Mouse (Mus musculus) kidney, embryonic 16.5 days (tissue): Measurements from ENCODE around the gene Gm43517. TPM values are rescaled to one million over a fixed set of nuclear protein-coding genes. Genes with fewer than 3 reads are reported as not detected.

ENCODE experiments used
- ATAC-seq: fragments of 200-750 bp; cut with Nextera tagmentation; 2 replicates; pipeline ENCODE4 v1.8.0; 2017; ENCODE audit warnings: moderate TSS enrichment; ENCODE audit not compliant: low FRiP score, low TSS enrichment
- H3K27ac ChIP-seq: fragments of 300-500 bp; sonication (generic); 2 replicates; pipeline ENCODE4 v1.5.1; 2014; ENCODE audit warnings: low read length
- H3K27me3 ChIP-seq: fragments of 300-500 bp; sonication (generic); 2 replicates; pipeline ENCODE4 v1.6.1; 2014; ENCODE audit warnings: low read length, control low read depth, mixed read lengths; ENCODE audit not compliant: insufficient read depth
- H3K36me3 ChIP-seq: fragments of 300-500 bp; sonication (generic); 2 replicates; pipeline ENCODE4 v1.6.1; 2014; ENCODE audit warnings: low read length, control low read depth, mixed read lengths; ENCODE audit not compliant: insufficient read depth
- H3K4me1 ChIP-seq: fragments of 300-500 bp; sonication (generic); 2 replicates; pipeline ENCODE4 v1.6.1; 2014; ENCODE audit warnings: low read length, control low read depth, mixed read lengths; ENCODE audit not compliant: insufficient read depth
- H3K4me2 ChIP-seq: fragments of 300-500 bp; sonication (generic); replicated peaks from 2 replicates; pipeline ENCODE4 v1.6.1; 2014; ENCODE audit warnings: low read depth, low read length
- H3K4me3 ChIP-seq: fragments of 300-500 bp; sonication (generic); 2 replicates; pipeline ENCODE4 v1.5.1; 2014; ENCODE audit warnings: mild to moderate bottlenecking, low read length
- H3K9ac ChIP-seq: fragments of 300-500 bp; sonication (generic); replicated peaks from 2 replicates; pipeline ENCODE4 v1.6.1; 2014; ENCODE audit warnings: low read length
- H3K9me3 ChIP-seq: fragments of 300-500 bp; sonication (generic); 2 replicates; pipeline ENCODE4 v1.6.1; 2016; ENCODE audit warnings: low read length, control low read depth
- WGBS: fragments of 180-500 bp; shearing (Covaris S2); extraction: QIAGEN DNeasy Blood & Tissue Kit; methylation state at CpG from one replicate; pipeline ENCODE4 v1.1.7; 2014; 5-methylcytosine and 5-hydroxymethylcytosine counted together
- polyA plus RNA-seq: library from polyadenylated mRNA; unstranded; fragments of >200 nt; fragmentation: Nextera tagmentation; extraction: Ambion mirVana; gene quantifications from 2 replicates; pipeline ENCODE4 v1.2.1, GENCODE M21; 2015

Gene Gm43517
- polyA plus RNA-seq, 1 experiment from 2014 or later, result not detected

- no peaks in the 10 kb centered on the region for H3K36me3 ChIP-seq
- peaks cover 71% of the 10 kb centered on the region for H3K27me3 ChIP-seq
- no peak for ATAC-seq
- no peak overlapping the region for H3K4me3 ChIP-seq
- H3K9me3 ChIP-seq, result no peaks in the 10 kb centered on the region
- no peak overlapping the region for H3K9ac ChIP-seq
- 14% methylated on average over 3 of the region's 3 CpGs for WGBS
- no peak overlapping the region for H3K4me2 ChIP-seq
- no peak overlapping the region for H3K27ac ChIP-seq
- no peaks in the 10 kb centered on the region for H3K4me1 ChIP-seq
Observed at GRCm38 (mm10) chr12:49393639-49394038, 8.7 kb downstream of the Gm43517 start.

- H3K27me3 ChIP-seq, result peaks cover 74% of the 10 kb centered on the region
- WGBS, result 6% methylated on average over 1 of the region's 1 CpGs
- no peak overlapping the region for H3K4me3 ChIP-seq
- H3K36me3 ChIP-seq, result no peaks in the 10 kb centered on the region
- H3K27ac ChIP-seq, result no peak overlapping the region
- no peaks in the 10 kb centered on the region for H3K4me1 ChIP-seq
- ATAC-seq, result no peak
- H3K9ac ChIP-seq, result no peak overlapping the region
- H3K4me2 ChIP-seq, result no peak overlapping the region
- no peaks in the 10 kb centered on the region for H3K9me3 ChIP-seq
Observed at GRCm38 (mm10) chr12:49394181-49394580, 9.2 kb downstream of the Gm43517 start.

DNA sequence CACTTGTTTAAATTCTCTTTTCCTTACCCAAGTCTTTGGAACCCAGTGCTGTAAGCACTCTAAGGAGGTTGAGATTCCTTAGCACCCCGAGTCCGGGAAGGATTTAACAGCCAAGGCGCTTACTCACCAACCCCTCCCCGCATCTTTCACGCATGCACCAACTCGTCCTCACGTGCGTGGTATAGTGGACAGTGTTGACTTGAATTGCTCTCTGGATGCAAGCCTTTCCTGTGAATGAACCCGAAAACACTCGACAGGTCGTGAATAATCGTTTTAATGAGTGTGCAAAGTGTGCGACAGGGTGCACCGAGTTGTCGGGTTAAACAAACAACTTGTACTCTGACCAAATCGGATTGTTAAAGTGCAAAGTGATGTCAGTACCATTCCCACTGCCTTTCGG lies 9.9 kb downstream of the Gm43517 start:
- H3K9me3 ChIP-seq, result no peaks in the 10 kb centered on the region
- peaks cover 73% of the 10 kb centered on the region for H3K27me3 ChIP-seq
- H3K27ac ChIP-seq, result no peak overlapping the region
- no peak overlapping the region for H3K4me2 ChIP-seq
- no peaks in the 10 kb centered on the region for H3K4me1 ChIP-seq
- no peak overlapping the region for H3K4me3 ChIP-seq
- H3K9ac ChIP-seq, result no peak overlapping the region
- ATAC-seq, result no peak
- no peaks in the 10 kb centered on the region for H3K36me3 ChIP-seq
- WGBS, result under 1% methylated on average over 17 of the region's 17 CpGs

- no peak overlapping the region for H3K9ac ChIP-seq
- H3K4me1 ChIP-seq, result peaks cover under 1% of the 10 kb centered on the region; the same call in 1 of the 2 replicates
- WGBS, result 17% methylated on average over 2 of the region's 2 CpGs
Observed at GRCm38 (mm10) chr12:49395969-49396368, 11.0 kb downstream of the Gm43517 start.

GRCm38 (mm10) chr12:49396776-49397175 lies 11.8 kb downstream of the Gm43517 start:
- Histone ChIP-seq H3K4me3 (no peak overlapping the region), H3K4me2 (no peak overlapping the region), H3K4me1 (peaks cover 7% of the 10 kb centered on the region; the same call in 1 of the 2 replicates), H3K36me3 (no peaks in the 10 kb centered on the region), H3K9me3 (no peaks in the 10 kb centered on the region), H3K9ac (no peak overlapping the region), H3K27ac (no peak overlapping the region), H3K27me3 (peaks cover 74% of the 10 kb centered on the region)
- no peak for ATAC-seq
- WGBS, result 32% methylated on average over 1 of the region's 1 CpGs

More at GRCm38 (mm10) chr12:49395969-49396368, 11.0 kb downstream of the Gm43517 start:
- Histone ChIP-seq H3K27me3 (peaks cover 74% of the 10 kb centered on the region), H3K36me3 (no peaks in the 10 kb centered on the region), H3K4me2 (no peak overlapping the region), H3K27ac (no peak overlapping the region), H3K4me3 (no peak overlapping the region), H3K9me3 (no peaks in the 10 kb centered on the region)
- no peak for ATAC-seq

DNA sequence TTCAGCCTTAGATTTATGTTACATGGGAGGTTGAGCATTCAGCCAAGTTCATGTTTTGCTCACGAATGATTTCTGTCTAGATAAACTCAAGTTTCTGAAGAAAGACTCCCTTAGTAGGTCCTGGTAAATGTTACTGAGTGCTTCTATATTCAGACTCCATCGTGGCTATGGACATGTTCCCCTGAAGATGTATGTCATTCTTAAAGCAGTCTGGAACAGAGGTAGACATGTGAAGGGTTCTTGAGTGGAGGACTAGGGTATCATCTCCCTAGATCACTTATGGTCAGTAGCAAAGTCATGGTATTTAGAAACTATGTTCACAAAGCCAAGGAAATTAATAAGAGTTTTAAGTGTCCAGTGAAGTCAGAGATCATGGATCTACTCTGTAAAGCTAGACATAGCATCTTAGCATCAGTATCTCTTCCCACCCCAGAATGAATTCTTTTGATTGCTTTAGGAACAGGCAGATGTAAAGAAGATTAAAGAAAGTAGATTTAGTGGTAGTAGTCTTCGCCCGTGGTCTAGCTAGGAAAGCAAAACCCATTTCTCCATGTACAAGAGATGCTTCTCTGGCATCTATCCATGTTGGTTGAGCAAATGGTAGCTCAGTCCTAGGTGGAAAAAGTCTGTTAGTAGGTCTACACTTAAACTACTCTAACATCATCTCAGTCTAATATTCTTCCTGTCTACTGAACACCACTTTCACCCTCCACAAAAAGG lies 12.6 kb downstream of the Gm43517 start:
- H3K9ac ChIP-seq, result no peak overlapping the region
- H3K27ac ChIP-seq, result no peak overlapping the region
- ATAC-seq, result no peak
- peaks cover 69% of the 10 kb centered on the region for H3K27me3 ChIP-seq
- no peak overlapping the region for H3K4me2 ChIP-seq
- 19% methylated on average over 4 of the region's 4 CpGs for WGBS
- no peaks in the 10 kb centered on the region for H3K9me3 ChIP-seq
- no peak overlapping the region for H3K4me3 ChIP-seq
- peaks cover 8% of the 10 kb centered on the region; the same call in 1 of the 2 replicates for H3K4me1 ChIP-seq
- no peaks in the 10 kb centered on the region for H3K36me3 ChIP-seq

DNA sequence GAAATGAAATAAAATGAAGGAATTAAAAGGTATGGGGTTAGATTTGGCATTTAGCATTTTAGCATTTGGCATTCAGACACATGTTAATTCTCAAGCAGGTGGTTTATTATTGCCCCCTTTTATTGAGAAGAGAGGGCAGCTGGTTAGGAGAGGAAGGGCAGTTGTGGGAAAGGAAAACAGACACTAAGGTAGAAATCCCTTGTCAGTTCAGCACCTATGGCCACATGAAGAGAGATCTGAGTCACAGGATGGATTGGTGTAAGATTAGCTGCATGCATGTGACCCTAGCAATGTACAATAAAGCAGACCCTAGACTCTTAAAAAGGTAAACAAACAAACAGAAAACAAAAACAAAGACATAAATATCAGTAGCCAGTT lies 13.2 kb downstream of the Gm43517 start:
- H3K27ac ChIP-seq, result no peak overlapping the region
- peaks cover 8% of the 10 kb centered on the region; the same call in 1 of the 2 replicates for H3K4me1 ChIP-seq
- no peak overlapping the region for H3K4me3 ChIP-seq
- H3K9me3 ChIP-seq, result no peaks in the 10 kb centered on the region
- H3K4me2 ChIP-seq, result no peak overlapping the region
- no peaks in the 10 kb centered on the region for H3K36me3 ChIP-seq
- H3K27me3 ChIP-seq, result peaks cover 69% of the 10 kb centered on the region
- no peak for ATAC-seq
- H3K9ac ChIP-seq, result no peak overlapping the region

GRCm38 (mm10) chr12:49398636-49399035 lies 13.7 kb downstream of the Gm43517 start:
- H3K36me3 ChIP-seq, result no peaks in the 10 kb centered on the region
- ATAC-seq, result no peak
- H3K9me3 ChIP-seq, result no peaks in the 10 kb centered on the region
- no peak overlapping the region for H3K9ac ChIP-seq
- H3K4me3 ChIP-seq, result no peak overlapping the region
- no peak overlapping the region for H3K27ac ChIP-seq
- peaks cover 8% of the 10 kb centered on the region; the same call in 1 of the 2 replicates for H3K4me1 ChIP-seq
- WGBS, result 18% methylated on average over 3 of the region's 3 CpGs
- no peak overlapping the region for H3K4me2 ChIP-seq
- peaks cover 72% of the 10 kb centered on the region for H3K27me3 ChIP-seq

- H3K27ac ChIP-seq, result no peak overlapping the region
- peaks cover 8% of the 10 kb centered on the region; the same call in 1 of the 2 replicates for H3K4me1 ChIP-seq
- no peaks in the 10 kb centered on the region for H3K9me3 ChIP-seq
- peaks cover 70% of the 10 kb centered on the region for H3K27me3 ChIP-seq
- H3K9ac ChIP-seq, result no peak overlapping the region
- WGBS, result 0% methylated on average over 1 of the region's 1 CpGs
- no peak for ATAC-seq
- no peak overlapping the region for H3K4me2 ChIP-seq
- no peaks in the 10 kb centered on the region for H3K36me3 ChIP-seq
- no peak overlapping the region for H3K4me3 ChIP-seq
Observed at GRCm38 (mm10) chr12:49399611-49400010, 14.6 kb downstream of the Gm43517 start.

DNA sequence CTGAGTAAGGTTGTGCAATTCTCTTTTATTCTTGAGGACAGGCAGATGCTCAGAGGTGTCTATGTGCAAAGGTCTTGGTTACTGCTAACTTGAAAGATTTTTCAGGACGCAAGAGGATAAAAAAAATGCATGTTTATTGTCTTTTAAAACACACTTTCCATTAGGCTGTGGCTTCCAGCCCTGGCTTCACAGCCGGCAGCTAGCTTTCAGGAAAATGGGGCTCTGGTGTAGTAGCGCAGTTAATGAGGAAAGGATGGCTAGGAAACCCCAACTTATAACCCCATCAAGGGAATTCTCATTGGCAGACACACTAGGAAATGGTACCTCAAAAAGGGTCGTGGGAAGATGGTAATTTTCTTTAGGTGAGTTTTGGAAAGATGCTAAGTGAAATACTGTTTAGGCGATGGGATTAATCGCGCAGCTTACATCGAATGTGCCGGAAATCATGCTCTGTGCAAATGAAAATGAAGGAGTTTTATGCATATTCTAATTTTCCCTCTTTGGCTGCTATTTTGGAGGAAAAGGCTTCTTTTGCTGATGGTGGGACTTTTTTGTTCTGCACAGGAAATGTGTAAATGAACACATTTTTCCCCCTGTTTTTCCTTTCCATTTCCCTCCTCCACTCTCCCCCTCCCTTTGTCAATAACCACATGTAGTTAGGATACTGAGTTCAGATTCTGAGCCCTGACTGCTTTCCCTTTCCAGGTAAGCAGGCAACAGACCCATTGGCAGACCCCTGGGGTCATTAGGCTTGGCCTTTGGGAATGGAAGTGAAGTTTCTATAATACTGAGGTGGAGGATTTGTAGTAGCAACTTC lies 15.3 kb downstream of the Gm43517 start:
- WGBS, result 5% methylated on average over 9 of the region's 9 CpGs
- Histone ChIP-seq H3K4me1 (peaks cover 8% of the 10 kb centered on the region; the same call in 1 of the 2 replicates), H3K9ac (no peak overlapping the region), H3K4me3 (no peak overlapping the region), H3K9me3 (no peaks in the 10 kb centered on the region), H3K36me3 (no peaks in the 10 kb centered on the region), H3K27me3 (peaks cover 69% of the 10 kb centered on the region), H3K27ac (no peak overlapping the region), H3K4me2 (no peak overlapping the region)
- ATAC-seq, result no peak
